Mouse (Mus musculus): ENCODE data around the gene Fbxo46.
"Not testable (repeated sequence)": the region's sequence is repeated elsewhere in the genome, so short reads cannot be mapped to it uniquely, and the experiment has no call there.

Gene Fbxo46

GRCm38 (mm10) chr7:19119631-19120429 lies at the start of gene Fbxo46:
Gene Fbxo46, plus strand, starts transcription at chr7:19119859.
- peak; percentile 76 to 86 for DNase-seq (ENCODE audit: low spot score in 2 of 2)

- DNase-seq (ENCODE audit: low spot score in 2 of 2), result not testable (repeated sequence)
These were observed 48.6 kb upstream of the Fbxo46 start for GRCm38 (mm10) chr7:19071024-19071423.

- peak in 1 of 2 experiments; percentile 11 for DNase-seq (ENCODE audit: low spot score in 2 of 2)
These were observed 46.2 kb upstream of the Fbxo46 start for GRCm38 (mm10) chr7:19073504-19073903.

GRCm38 (mm10) chr7:19074494-19074893 lies 45.2 kb upstream of the Fbxo46 start:
- DNase-seq (ENCODE audit: low spot score in 2 of 2), result no peak

- no peak for DNase-seq (ENCODE audit: low spot score in 2 of 2)
These were observed 44.4 kb upstream of the Fbxo46 start for GRCm38 (mm10) chr7:19075231-19075630.

GRCm38 (mm10) chr7:19075723-19076585 lies 43.7 kb upstream of the Fbxo46 start, which contains the start of gene Dmwd:
Gene Dmwd, plus strand, starts transcription at chr7:19076227.
- peak; percentile 71 to 73 for DNase-seq (ENCODE audit: low spot score in 2 of 2)

GRCm38 (mm10) chr7:19076586-19076991 lies 43.1 kb upstream of the Fbxo46 start:
- peak in 1 of 2 experiments; percentile 12 for DNase-seq (ENCODE audit: low spot score in 2 of 2)

GRCm38 (mm10) chr7:19077761-19078160 lies 41.9 kb upstream of the Fbxo46 start:
- peak; percentile 57 for DNase-seq (ENCODE audit: low spot score in 2 of 2)

- DNase-seq (ENCODE audit: low spot score in 2 of 2), result no peak
These were observed 40.9 kb upstream of the Fbxo46 start for GRCm38 (mm10) chr7:19078732-19079131.

- DNase-seq (ENCODE audit: low spot score in 2 of 2), result no peak
These were observed 39.2 kb upstream of the Fbxo46 start for GRCm38 (mm10) chr7:19080451-19080950.

- DNase-seq (ENCODE audit: low spot score in 2 of 2), result no peak
These were observed 37.5 kb upstream of the Fbxo46 start for GRCm38 (mm10) chr7:19082171-19082570.

- no peak for DNase-seq (ENCODE audit: low spot score in 2 of 2)
These were observed 36.6 kb upstream of the Fbxo46 start for GRCm38 (mm10) chr7:19083096-19083495.

- DNase-seq (ENCODE audit: low spot score in 2 of 2), result peak in 1 of 2 experiments; percentile 6
These were observed 36.0 kb upstream of the Fbxo46 start, which contains the start of gene Dmpk for GRCm38 (mm10) chr7:19083701-19084100. Gene Dmpk, plus strand, starts transcription at chr7:19083849.

- peak; percentile 27 to 49 for DNase-seq (ENCODE audit: low spot score in 2 of 2)
These were observed 35.3 kb upstream of the Fbxo46 start for GRCm38 (mm10) chr7:19084277-19084771.

- no peak for DNase-seq (ENCODE audit: low spot score in 2 of 2)
These were observed 34.7 kb upstream of the Fbxo46 start for GRCm38 (mm10) chr7:19084921-19085473.

- DNase-seq (ENCODE audit: low spot score in 2 of 2), result peak in 1 of 2 experiments; percentile 7
These were observed 34.2 kb upstream of the Fbxo46 start for GRCm38 (mm10) chr7:19085495-19085894.

GRCm38 (mm10) chr7:19086042-19086441 lies 33.6 kb upstream of the Fbxo46 start:
- peak; percentile 48 to 65 for DNase-seq (ENCODE audit: low spot score in 2 of 2)

- DNase-seq (ENCODE audit: low spot score in 2 of 2), result no peak
These were observed 32.9 kb upstream of the Fbxo46 start for GRCm38 (mm10) chr7:19086760-19087159.

GRCm38 (mm10) chr7:19088813-19089212 lies 30.8 kb upstream of the Fbxo46 start:
- peak; percentile 45 to 66 for DNase-seq (ENCODE audit: low spot score in 2 of 2)

GRCm38 (mm10) chr7:19091913-19092312 lies 27.7 kb upstream of the Fbxo46 start:
- no peak for DNase-seq (ENCODE audit: low spot score in 2 of 2)

- DNase-seq (ENCODE audit: low spot score in 2 of 2), result no peak
These were observed 27.1 kb upstream of the Fbxo46 start for GRCm38 (mm10) chr7:19092381-19093173.

Data from spleen, postnatal 14 days (tissue).